Comparison of ENCODE assay signal across 9 mouse cellular contexts in the genomic region with DNA sequence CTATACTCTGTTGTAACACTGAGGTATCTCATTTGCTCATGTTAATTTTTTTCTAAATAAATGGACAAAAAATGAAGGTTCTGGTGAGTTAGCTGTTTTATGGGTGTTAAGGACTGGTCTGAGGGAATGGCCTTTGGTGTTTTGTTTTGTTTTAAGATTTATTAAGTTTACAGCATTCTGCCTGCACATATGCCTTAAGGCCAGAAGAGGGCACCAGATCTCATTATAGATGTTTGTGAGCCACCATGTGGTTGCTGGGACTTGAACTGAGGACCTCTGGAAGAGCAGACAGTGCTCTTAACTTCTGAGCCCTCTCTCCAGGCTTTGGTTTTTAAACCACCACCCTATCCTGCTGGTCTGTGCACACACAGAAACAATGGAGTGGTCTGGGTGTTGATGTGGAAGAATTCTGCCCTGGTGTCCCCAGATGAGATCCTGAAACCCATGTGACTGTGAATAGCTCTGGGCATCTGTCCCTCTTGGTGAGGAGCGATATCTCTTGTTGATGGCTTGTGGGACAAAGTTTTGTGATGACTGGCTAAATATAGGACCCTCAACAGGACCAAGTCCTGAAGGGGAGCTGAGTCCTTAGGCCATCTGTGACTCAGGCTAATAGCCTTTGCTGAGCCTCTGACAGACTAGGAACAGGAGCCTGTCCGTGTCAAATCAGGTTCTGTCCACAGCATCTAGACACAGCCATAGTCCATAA. TPM values are rescaled to one million over a fixed set of nuclear protein-coding genes. Genes with fewer than 3 reads are reported as not detected.
DNase-seq lines count a peak whose midpoint lies in the region; ATAC-seq and TF ChIP-seq lines count a peak whose summit lies in the region.
"Had no signal": no experiment of that assay in that cellular context is flagged by ENCODE, and none has a peak within 500 bp of the region (broad histone marks: within the 10 kb centered on the region; RNA-seq: fewer than 3 reads in every experiment).

No protein-coding gene starts in this region.

- ATAC-seq in forebrain, postnatal 0 days = no peak
- ATAC-seq in forebrain, embryonic 11.5 days (replicated peaks; ENCODE audit: low FRiP score) = no peak
- no peak for ATAC-seq in neural tube, embryonic 15.5 days (ENCODE audit: low FRiP score)
- ATAC-seq in heart, embryonic 12.5 days (ENCODE audit: insufficient number of reproducible peaks, low FRiP score) = peak; percentile 58
- no peak for ATAC-seq in kidney, embryonic 14.5 days (ENCODE audit: low FRiP score, low TSS enrichment)

- no peak overlapping the region for H3K4me3 ChIP-seq in forebrain, postnatal 0 days (ENCODE audit: low read depth, low read length)
- no peak overlapping the region for H3K4me3 ChIP-seq in forebrain, embryonic 11.5 days (ENCODE audit: low read depth, low read length)
- no peak overlapping the region for H3K4me3 ChIP-seq in neural tube, embryonic 15.5 days (replicated peaks)
- H3K4me3 ChIP-seq in heart, embryonic 12.5 days = no peak overlapping the region
- no peak overlapping the region for H3K4me3 ChIP-seq in small intestine, adult 2 months (ENCODE audit: low read depth, low read length)
- H3K4me3 ChIP-seq in kidney, embryonic 14.5 days (ENCODE audit: low read length) = no peak overlapping the region

- no peak for TF ChIP-seq POLR2A in small intestine, adult 2 months (IDR thresholded peaks at IDR 0.05; ENCODE audit: low read depth, low read length)

- no peak overlapping the region for H3K27ac ChIP-seq in forebrain, postnatal 0 days (ENCODE audit: low read depth, low read length)
- H3K27ac ChIP-seq in forebrain, embryonic 11.5 days (ENCODE audit: low read depth, low read length) = no peak overlapping the region
- 0 out of 2 replicates have a peak overlapping the region, but pooled peaks have one; percentile 4 for H3K27ac ChIP-seq in neural tube, embryonic 15.5 days (replicated peaks)
- peak overlapping the region; percentile 81 for H3K27ac ChIP-seq in heart, embryonic 12.5 days (ENCODE audit: poor library complexity, severe bottlenecking)
- no peak overlapping the region for H3K27ac ChIP-seq in small intestine, adult 2 months (ENCODE audit: insufficient read depth, low read depth, low read length)
- H3K27ac ChIP-seq in kidney, embryonic 14.5 days (ENCODE audit: low read depth, low read length) = no peak overlapping the region

- peaks cover 39% of the 10 kb centered on the region for H3K36me3 ChIP-seq in forebrain, postnatal 0 days (ENCODE audit: insufficient read depth)
- peaks cover 14% of the 10 kb centered on the region for H3K36me3 ChIP-seq in forebrain, embryonic 11.5 days (ENCODE audit: control insufficient read depth, insufficient read depth, low read length)
- peaks cover 39% of the 10 kb centered on the region for H3K36me3 ChIP-seq in neural tube, embryonic 15.5 days
- H3K36me3 ChIP-seq in heart, embryonic 12.5 days = peaks cover 52% of the 10 kb centered on the region
- H3K36me3 ChIP-seq in small intestine, adult 2 months (ENCODE audit: control insufficient read depth, insufficient read depth, low read length) = peaks cover 30% of the 10 kb centered on the region
- H3K36me3 ChIP-seq in kidney, embryonic 14.5 days (ENCODE audit: control insufficient read depth, insufficient read depth, low read length) = peaks cover 46% of the 10 kb centered on the region
- H3K36me3 ChIP-seq: G1E had no signal

- no peak overlapping the region for H3K4me2 ChIP-seq in forebrain, postnatal 0 days (ENCODE audit: low read depth)
- H3K4me2 ChIP-seq in forebrain, embryonic 11.5 days (ENCODE audit: low read depth, low read length, severe bottlenecking) = no peak overlapping the region
- no peak overlapping the region for H3K4me2 ChIP-seq in neural tube, embryonic 15.5 days
- H3K4me2 ChIP-seq in heart, embryonic 12.5 days = no peak overlapping the region
- no peak overlapping the region for H3K4me2 ChIP-seq in kidney, embryonic 14.5 days (replicated peaks; ENCODE audit: low read depth, low read length)

- TF ChIP-seq CTCF in forebrain, postnatal 0 days (IDR thresholded peaks at IDR 0.05; ENCODE audit: low read depth) = peak; percentile 69
- peak; percentile 22; the same call in 1 of the 2 replicates for TF ChIP-seq CTCF in small intestine, adult 2 months (IDR thresholded peaks at IDR 0.05; ENCODE audit: extremely low read depth, insufficient read length, insufficient replicate concordance, low read depth, low read length)

- DNase-seq in forebrain, postnatal 0 days = peak; percentile 31
- DNase-seq in forebrain, embryonic 11.5 days (ENCODE audit: low spot score) = no peak
- no peak for DNase-seq in neural tube, embryonic 10.5 days (ENCODE audit: extremely low spot score, low spot score)
- DNase-seq in gastrocnemius, adult 18-20 months (ENCODE audit: low spot score) = no peak

- no peaks in the 10 kb centered on the region for H3K4me1 ChIP-seq in forebrain, postnatal 0 days (ENCODE audit: insufficient read depth)
- H3K4me1 ChIP-seq in forebrain, embryonic 11.5 days (replicated peaks; ENCODE audit: control insufficient read depth, insufficient read depth, low read length) = no peaks in the 10 kb centered on the region
- peaks cover 6% of the 10 kb centered on the region; the same call in 1 of the 2 replicates for H3K4me1 ChIP-seq in neural tube, embryonic 15.5 days
- peaks cover 41% of the 10 kb centered on the region for H3K4me1 ChIP-seq in heart, embryonic 12.5 days (replicated peaks)
- H3K4me1 ChIP-seq in small intestine, adult 2 months (ENCODE audit: control insufficient read depth, insufficient read depth, insufficient read length, low read length) = no peaks in the 10 kb centered on the region
- H3K4me1 ChIP-seq in kidney, embryonic 14.5 days (ENCODE audit: control insufficient read depth, insufficient read depth, low read length) = no peaks in the 10 kb centered on the region

- 86% methylated on average over 2 of the region's 2 CpGs for WGBS in forebrain, postnatal 0 days
- WGBS in forebrain, embryonic 11.5 days = 95% methylated on average over 2 of the region's 2 CpGs
- WGBS in neural tube, embryonic 15.5 days = 77% methylated on average over 2 of the region's 2 CpGs
- 50% methylated on average over 2 of the region's 2 CpGs for WGBS in heart, embryonic 12.5 days
- 89% methylated on average over 2 of the region's 2 CpGs for WGBS in small intestine, adult 2 months
- WGBS in kidney, embryonic 14.5 days = 76% methylated on average over 2 of the region's 2 CpGs

- H3K9ac ChIP-seq in forebrain, postnatal 0 days = no peak overlapping the region
- no peak overlapping the region for H3K9ac ChIP-seq in forebrain, embryonic 11.5 days (ENCODE audit: low read length)
- no peak overlapping the region for H3K9ac ChIP-seq in neural tube, embryonic 15.5 days (replicated peaks)
- no peak overlapping the region for H3K9ac ChIP-seq in heart, embryonic 12.5 days
- no peak overlapping the region for H3K9ac ChIP-seq in kidney, embryonic 14.5 days (ENCODE audit: low read depth, low read length)

- H3K9me3 ChIP-seq in forebrain, postnatal 0 days (ENCODE audit: low read length) = no peaks in the 10 kb centered on the region
- H3K9me3 ChIP-seq in forebrain, embryonic 11.5 days (ENCODE audit: control insufficient read depth, low read length) = no peaks in the 10 kb centered on the region
- no peaks in the 10 kb centered on the region for H3K9me3 ChIP-seq in neural tube, embryonic 15.5 days (replicated peaks)
- H3K9me3 ChIP-seq in heart, embryonic 12.5 days (replicated peaks) = no peaks in the 10 kb centered on the region
- no peaks in the 10 kb centered on the region for H3K9me3 ChIP-seq in kidney, embryonic 14.5 days (ENCODE audit: control insufficient read depth, low read length)

- H3K27me3 ChIP-seq in forebrain, postnatal 0 days (ENCODE audit: insufficient read depth, low read length) = no peaks in the 10 kb centered on the region
- no peaks in the 10 kb centered on the region for H3K27me3 ChIP-seq in forebrain, embryonic 11.5 days (ENCODE audit: control insufficient read depth, insufficient read depth, low read length)
- no peaks in the 10 kb centered on the region for H3K27me3 ChIP-seq in neural tube, embryonic 15.5 days (replicated peaks)
- H3K27me3 ChIP-seq in heart, embryonic 12.5 days (replicated peaks) = no peaks in the 10 kb centered on the region
- no peaks in the 10 kb centered on the region for H3K27me3 ChIP-seq in small intestine, adult 2 months (ENCODE audit: control insufficient read depth, insufficient read depth, low read length)
- no peaks in the 10 kb centered on the region for H3K27me3 ChIP-seq in kidney, embryonic 14.5 days (ENCODE audit: control insufficient read depth, insufficient read depth, low read length)

RNA-seq across cellular contexts. Expression of a gene that starts 27.1 kb away (rescaled TPM):
- 33.3 and 39.7 TPM in 2 replicates for total RNA-seq in forebrain, postnatal 0 days (2014; rRNA removed)
- polyA plus RNA-seq in forebrain, postnatal 0 days (2015; fragmentation: Nextera tagmentation; extraction: Ambion mirVana) = 35.0 and 35.3 TPM in 2 replicates
- 34.8 and 38.4 TPM in 2 replicates for polyA plus RNA-seq in forebrain, embryonic 11.5 days (2014; fragmentation: Nextera tagmentation; extraction: Ambion mirVana)
- polyA plus RNA-seq in neural tube, embryonic 15.5 days (2015; fragmentation: Nextera tagmentation; extraction: Ambion mirVana) = 38.0 and 42.9 TPM in 2 replicates
- 101 and 104 TPM in 2 replicates for polyA plus RNA-seq in heart, embryonic 12.5 days (2016; fragmentation: Nextera tagmentation; extraction: Ambion mirVana)
- 66.8 and 80.1 TPM in 2 replicates for polyA plus RNA-seq in small intestine, adult 2 months (2012; rRNA removed)
- 10 to 100 TPM; 27.3 to 33.8 TPM for total RNA-seq in gastrocnemius, adult 18-20 months (2021)
- 44.4 and 46.6 TPM in 2 replicates for polyA plus RNA-seq in kidney, embryonic 14.5 days (2014; fragmentation: Nextera tagmentation; extraction: Ambion mirVana)

Comparison
In these comparisons a context has a peak if more than half of its experiments do, and no peak if none do; other contexts are left out.
1. H3K27ac ChIP-seq: peak in neural tube, embryonic 15.5 days (single experiment) and heart, embryonic 12.5 days (single experiment); none in forebrain, postnatal 0 days (single experiment), forebrain, embryonic 11.5 days (single experiment), small intestine, adult 2 months (single experiment) and kidney, embryonic 14.5 days (single experiment).